Mouse (Mus musculus): Measurements from ENCODE around the gene Krtap19-3. TPM values are rescaled to one million over a fixed set of nuclear protein-coding genes. Genes with fewer than 3 reads are reported as not detected.

The Krtap19-3 gene
- polyA plus RNA-seq, 1 experiment = not detected

DNA sequence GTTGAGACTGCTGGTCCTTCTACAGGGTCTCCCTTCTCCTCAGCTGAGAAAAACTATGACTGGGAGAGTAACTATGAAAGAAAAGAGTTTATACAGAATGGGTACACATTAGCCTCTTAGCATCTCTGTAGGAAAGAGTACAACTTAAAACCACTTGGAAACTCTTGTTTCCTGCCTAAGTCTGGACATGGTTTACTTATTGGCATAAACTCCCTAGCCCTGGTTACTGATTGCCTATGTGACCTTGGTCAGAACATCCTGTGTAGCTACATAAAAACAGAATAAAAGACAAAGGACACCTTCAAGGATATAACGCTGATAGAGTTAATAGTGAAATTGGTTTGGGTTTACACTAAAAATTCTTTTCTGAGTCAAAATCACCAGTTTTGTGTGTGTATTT, 30.5 kb downstream of the Krtap19-3 start:
- 100% methylated on average over 1 of the region's 1 CpGs for WGBS
- H3K4me3 ChIP-seq (ENCODE audit: insufficient read depth, low read depth, low read length) = no peak overlapping the region
- H3K27ac ChIP-seq (ENCODE audit: insufficient read depth, low read depth, low read length) = no peak overlapping the region
- no peaks in the 10 kb centered on the region for H3K4me1 ChIP-seq (ENCODE audit: control insufficient read depth, insufficient read depth, low read length)
- TF ChIP-seq CTCF (IDR thresholded peaks at IDR 0.05; ENCODE audit: insufficient read depth, low read depth, low read length) (no peak), POLR2A (IDR thresholded peaks at IDR 0.05; ENCODE audit: insufficient read depth, low read depth, low read length) (no peak)

Other genes with a start within 250 kb of the Krtap19-3 start
- not detected in 2 replicates for gene Krtap26-1, start 230.2 kb downstream of the Krtap19-3 start, polyA plus RNA-seq (2012; ENCODE audit: insufficient read depth, insufficient read length, low replicate concordance, missing spikeins)
- not detected in 2 replicates for gene Krtap27-1, start 206.4 kb downstream of the Krtap19-3 start, polyA plus RNA-seq (2012; ENCODE audit: insufficient read depth, insufficient read length, low replicate concordance, missing spikeins)
- not detected in 2 replicates for gene 2310061N02Rik, start 170.1 kb downstream of the Krtap19-3 start, polyA plus RNA-seq (2012; ENCODE audit: insufficient read depth, insufficient read length, low replicate concordance, missing spikeins)
- gene Krtap13-1, start 149.2 kb downstream of the Krtap19-3 start, polyA plus RNA-seq (2012; ENCODE audit: insufficient read depth, insufficient read length, low replicate concordance, missing spikeins) = not detected in 2 replicates
- gene Krtap13, start 126.4 kb downstream of the Krtap19-3 start, polyA plus RNA-seq (2012; ENCODE audit: insufficient read depth, insufficient read length, low replicate concordance, missing spikeins) = not detected in 2 replicates
- gene 2310034C09Rik, start 119.2 kb downstream of the Krtap19-3 start, polyA plus RNA-seq (2012; ENCODE audit: insufficient read depth, insufficient read length, low replicate concordance, missing spikeins) = not detected in 2 replicates
- not detected in 2 replicates for gene 2310057N15Rik, start 103.8 kb downstream of the Krtap19-3 start, polyA plus RNA-seq (2012; ENCODE audit: insufficient read depth, insufficient read length, low replicate concordance, missing spikeins)
- not detected in 2 replicates for gene Gm5965, start 100.1 kb downstream of the Krtap19-3 start, polyA plus RNA-seq (2012; ENCODE audit: insufficient read depth, insufficient read length, low replicate concordance, missing spikeins)
- gene Gm20741, start 65.8 kb downstream of the Krtap19-3 start, polyA plus RNA-seq (2012; ENCODE audit: insufficient read depth, insufficient read length, low replicate concordance, missing spikeins) = not detected in 2 replicates
- gene Krtap15, start 57.8 kb downstream of the Krtap19-3 start, polyA plus RNA-seq (2012; ENCODE audit: insufficient read depth, insufficient read length, low replicate concordance, missing spikeins) = not detected in 2 replicates
- not detected in 2 replicates for gene Krtap14, start 51.9 kb downstream of the Krtap19-3 start, polyA plus RNA-seq (2012; ENCODE audit: insufficient read depth, insufficient read length, low replicate concordance, missing spikeins)
- not detected in 2 replicates for gene Krtap19-1, start 8.6 kb downstream of the Krtap19-3 start, polyA plus RNA-seq (2012; ENCODE audit: insufficient read depth, insufficient read length, low replicate concordance, missing spikeins)
- gene Krtap19-2, start 3.8 kb downstream of the Krtap19-3 start, polyA plus RNA-seq (2012; ENCODE audit: insufficient read depth, insufficient read length, low replicate concordance, missing spikeins) = not detected in 2 replicates
- gene Krtap19-4, start 7.1 kb upstream of the Krtap19-3 start, polyA plus RNA-seq (2012; ENCODE audit: insufficient read depth, insufficient read length, low replicate concordance, missing spikeins) = not detected in 2 replicates
- not detected in 2 replicates for gene Krtap19-5, start 18.4 kb upstream of the Krtap19-3 start, polyA plus RNA-seq (2012; ENCODE audit: insufficient read depth, insufficient read length, low replicate concordance, missing spikeins)
- gene Krtap19-9b, start 54.2 kb upstream of the Krtap19-3 start, polyA plus RNA-seq (2012; ENCODE audit: insufficient read depth, insufficient read length, low replicate concordance, missing spikeins) = not detected in 2 replicates
- gene Krtap16-3, start 84.8 kb upstream of the Krtap19-3 start, polyA plus RNA-seq (2012; ENCODE audit: insufficient read depth, insufficient read length, low replicate concordance, missing spikeins) = not detected in 2 replicates
- not detected in 2 replicates for gene Krtap22-2, start 132.7 kb upstream of the Krtap19-3 start, polyA plus RNA-seq (2012; ENCODE audit: insufficient read depth, insufficient read length, low replicate concordance, missing spikeins)
- gene Gm10229, start 137.2 kb upstream of the Krtap19-3 start, polyA plus RNA-seq (2012; ENCODE audit: insufficient read depth, insufficient read length, low replicate concordance, missing spikeins) = not detected in 2 replicates
- not detected in 2 replicates for gene Krtap6-1, start 153.7 kb upstream of the Krtap19-3 start, polyA plus RNA-seq (2012; ENCODE audit: insufficient read depth, insufficient read length, low replicate concordance, missing spikeins)
- gene Gm10228, start 163.4 kb upstream of the Krtap19-3 start, polyA plus RNA-seq (2012; ENCODE audit: insufficient read depth, insufficient read length, low replicate concordance, missing spikeins) = not detected in 2 replicates
- not detected in 2 replicates for gene Krtap6-5, start 169.8 kb upstream of the Krtap19-3 start, polyA plus RNA-seq (2012; ENCODE audit: insufficient read depth, insufficient read length, low replicate concordance, missing spikeins)
- not detected in 2 replicates for gene 1110025L11Rik, start 186.0 kb upstream of the Krtap19-3 start, polyA plus RNA-seq (2012; ENCODE audit: insufficient read depth, insufficient read length, low replicate concordance, missing spikeins)
- gene Krtap6-3, start 206.0 kb upstream of the Krtap19-3 start, polyA plus RNA-seq (2012; ENCODE audit: insufficient read depth, insufficient read length, low replicate concordance, missing spikeins) = not detected in 2 replicates